Mouse (Mus musculus): ENCODE measurements around the gene Lmbr1l. TPM values are rescaled to one million over a fixed set of nuclear protein-coding genes. Genes with fewer than 3 reads are reported as not detected.
"Not testable (repeated sequence)": the region's sequence is repeated elsewhere in the genome, so short reads cannot be mapped to it uniquely, and the experiment has no call there.

Gene Lmbr1l
- 10 to 100 TPM; 17.7 to 27.7 TPM for total RNA-seq (2021)
- long read RNA-seq, experiment 1, partial matches to known transcripts: 0 of 2 reads
- long read RNA-seq, experiment 1, other reads (novel, unspliced or antisense): 0 of 2 reads
- long read RNA-seq, experiment 2, partial matches to known transcripts: 2 of 4 reads
- long read RNA-seq, experiment 2, other reads (novel, unspliced or antisense): 2 of 4 reads

DNA sequence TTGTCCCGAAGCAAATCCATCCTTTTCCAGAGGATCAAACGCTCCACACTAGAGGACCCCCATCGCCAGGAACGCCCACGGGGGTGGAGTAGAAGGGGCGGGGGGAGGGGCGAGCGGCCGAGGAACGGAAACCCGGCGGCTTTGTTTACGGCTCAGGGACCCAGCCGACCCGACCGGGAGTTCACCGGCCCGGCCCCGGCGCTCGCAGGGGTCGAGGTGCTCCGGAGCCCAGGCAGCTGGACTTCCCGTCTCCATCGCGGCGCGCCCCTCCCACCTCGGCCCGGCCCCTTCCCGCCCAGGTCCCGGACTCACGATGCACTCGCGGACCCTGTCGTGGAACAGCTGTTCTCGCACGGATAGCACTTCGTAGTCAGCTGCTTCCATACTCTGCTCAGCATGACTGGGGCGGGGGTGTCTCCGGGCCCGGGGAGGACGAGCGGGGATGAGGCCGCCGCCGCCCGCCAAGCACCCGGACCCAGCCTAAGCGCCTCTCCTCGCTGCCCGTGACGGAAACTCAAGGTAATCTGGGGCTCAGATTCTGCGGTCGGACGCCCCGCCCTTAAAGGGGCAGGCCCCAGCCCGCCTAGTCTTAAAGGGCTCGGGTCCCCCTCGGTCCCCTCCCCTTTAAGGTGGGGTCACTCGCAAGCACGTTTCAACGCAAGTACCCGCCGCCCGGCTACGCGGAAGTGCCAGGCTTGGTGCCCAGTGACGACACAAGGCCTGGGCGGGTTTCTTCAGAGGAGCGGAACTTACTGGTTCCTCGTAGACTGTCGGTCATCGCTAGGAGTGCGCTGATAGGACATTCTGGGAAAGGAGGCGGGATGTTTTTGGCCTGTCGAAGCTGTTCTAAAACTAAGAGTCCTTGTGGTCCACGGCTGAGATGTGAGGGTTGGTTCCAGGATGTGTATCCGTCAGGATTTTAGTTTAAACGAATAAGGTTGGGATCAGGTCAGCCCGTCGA lies at the start of gene Lmbr1l:
Gene Lmbr1l (minus strand): TSS at position 694 of the 961 bp plus-strand sequence.
- DNase-seq: peak; percentile 99

DNA sequence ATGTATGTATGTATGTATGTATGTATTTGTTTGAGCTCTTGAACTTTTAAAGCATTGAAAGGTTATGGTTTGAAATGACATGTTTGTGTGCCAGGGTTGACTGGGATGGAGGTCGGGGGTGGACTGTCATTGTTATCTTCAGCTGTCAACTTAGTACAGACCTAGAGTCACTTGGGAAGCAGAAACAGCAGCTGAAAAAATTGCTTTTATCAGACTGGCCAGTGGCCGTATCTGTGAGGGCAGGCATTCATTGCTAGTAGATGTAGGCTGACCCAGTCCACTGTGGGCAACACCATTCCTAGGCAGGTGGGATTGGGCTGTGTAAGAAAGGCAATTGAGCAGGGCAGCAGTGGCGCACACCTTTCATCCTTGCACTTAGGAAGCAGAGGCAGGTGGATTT lies 41.5 kb upstream of the Lmbr1l start:
- DNase-seq: no peak

GRCm38 (mm10) chr15:98958901-98959420 lies 40.9 kb upstream of the Lmbr1l start:
- no peak for DNase-seq

DNA sequence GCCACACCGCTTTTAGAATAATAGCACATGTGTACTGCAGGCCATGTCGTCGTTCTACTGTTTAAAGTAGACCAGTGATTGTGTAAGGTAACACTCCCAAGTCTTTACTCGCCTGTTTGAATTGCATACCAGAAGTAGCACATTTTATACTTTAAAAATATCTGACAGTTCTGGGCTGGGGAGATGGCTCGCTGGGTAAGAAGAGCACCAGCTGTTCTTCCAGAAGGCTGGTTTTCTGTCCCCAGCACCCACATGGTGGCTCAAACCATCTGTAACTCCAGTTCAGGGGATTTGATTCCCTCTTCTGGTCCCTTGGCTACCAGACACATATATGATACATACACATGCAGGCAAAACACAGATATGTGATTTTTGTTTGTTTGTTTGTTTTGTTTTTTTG lies 39.4 kb upstream of the Lmbr1l start:
- no peak for DNase-seq

GRCm38 (mm10) chr15:98956000-98956399 lies 38.0 kb upstream of the Lmbr1l start:
- no peak for DNase-seq

- DNase-seq: no peak
Observed at GRCm38 (mm10) chr15:98955324-98955723, 37.3 kb upstream of the Lmbr1l start.

DNA sequence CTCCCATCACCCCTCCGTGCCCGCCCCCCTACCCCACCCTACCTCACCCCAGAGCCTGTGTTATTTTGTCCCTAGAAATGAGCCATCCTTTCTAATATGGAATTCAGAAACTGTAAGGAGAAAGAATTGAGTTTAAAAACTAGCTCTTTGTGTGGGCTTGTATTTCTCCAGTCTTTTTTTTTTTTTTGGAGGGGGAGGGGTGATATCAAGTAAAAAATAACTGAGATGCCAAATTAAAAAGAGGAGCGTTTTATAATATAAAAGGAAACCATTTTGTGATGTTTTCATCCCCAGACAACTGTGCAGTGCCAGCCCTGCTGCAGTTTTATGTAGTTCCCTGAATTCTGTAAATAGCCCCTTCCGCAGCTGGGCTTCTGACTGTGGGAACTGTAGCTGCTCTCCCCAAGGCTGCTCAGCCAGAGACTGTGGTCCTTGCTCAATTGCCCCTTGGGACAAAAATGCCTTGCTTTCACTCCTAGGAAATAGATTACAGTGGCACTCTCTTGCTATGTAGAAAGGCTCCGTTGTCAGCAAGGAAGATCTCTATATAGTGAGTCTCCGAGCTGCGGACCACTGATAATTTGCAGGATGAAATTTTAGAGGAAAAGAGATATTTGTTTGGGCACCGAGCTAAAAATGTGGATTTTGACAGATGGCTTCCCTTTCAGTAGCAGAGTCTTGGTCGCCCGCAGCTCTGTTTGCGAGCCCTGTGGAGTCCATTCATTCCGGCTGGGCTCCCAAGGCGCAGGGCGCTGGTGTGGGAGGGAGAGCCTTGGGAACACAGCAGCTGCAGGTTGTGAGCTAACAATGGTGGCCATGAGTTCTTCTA lies 36.6 kb upstream of the Lmbr1l start:
- DNase-seq: peak; percentile 39

DNA sequence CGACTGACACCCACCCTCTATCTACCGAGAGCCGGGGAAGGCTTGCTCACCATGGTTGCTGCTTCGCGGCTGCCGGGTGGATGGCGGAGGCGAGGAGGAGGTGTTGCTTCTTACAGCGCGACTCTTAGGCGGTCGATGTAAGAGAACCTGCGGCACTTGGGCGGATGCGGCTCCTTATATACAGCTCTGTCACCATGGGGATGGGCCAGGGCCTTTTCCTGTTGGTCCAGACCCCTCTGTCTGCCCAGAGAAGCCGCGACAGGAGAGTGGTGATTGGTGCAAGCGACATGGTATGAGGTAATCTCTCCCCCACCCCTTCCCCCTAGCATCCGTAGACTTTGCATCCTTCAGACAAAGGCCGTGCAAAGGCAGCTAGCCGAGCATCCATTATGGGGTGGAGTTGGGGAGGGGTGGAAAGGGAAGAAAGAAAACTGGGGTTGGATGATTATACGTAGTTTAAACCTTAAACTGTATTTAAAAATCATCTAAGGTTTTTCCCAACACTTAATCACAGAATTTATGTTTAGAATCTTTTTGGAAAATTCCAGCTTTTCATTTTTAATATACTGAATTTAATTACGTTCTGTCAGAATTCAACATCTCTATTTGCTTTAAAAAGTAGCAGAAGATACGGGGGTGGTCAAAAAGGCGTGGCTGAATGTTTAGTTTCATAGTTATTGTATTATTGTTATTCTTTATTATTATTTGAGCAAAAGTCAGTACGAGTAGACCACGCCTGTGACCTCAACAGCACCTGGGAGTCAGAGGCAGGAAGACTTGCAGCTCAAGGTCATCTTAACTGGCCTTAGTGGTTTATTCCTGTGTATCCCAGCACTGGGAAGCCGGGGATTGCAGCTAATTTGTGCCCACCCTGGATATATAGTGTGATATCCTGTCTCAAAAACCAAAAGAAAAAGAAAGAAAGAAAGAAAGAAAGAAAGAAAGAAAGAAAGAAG lies 35.6 kb upstream of the Lmbr1l start, which contains the start of the genes Gm49450 and Tuba1a:
Gene Gm49450 (minus strand): TSS at position 151 of the 956 bp plus-strand sequence.
Gene Tuba1a (minus strand): TSS at position 303 of the 956 bp plus-strand sequence.
- DNase-seq: peak; percentile 87

GRCm38 (mm10) chr15:98952751-98953400 lies 34.8 kb upstream of the Lmbr1l start:
- peak; percentile 79 for DNase-seq

- no peak for DNase-seq
Observed at GRCm38 (mm10) chr15:98952063-98952455, 34.0 kb upstream of the Lmbr1l start.

DNA sequence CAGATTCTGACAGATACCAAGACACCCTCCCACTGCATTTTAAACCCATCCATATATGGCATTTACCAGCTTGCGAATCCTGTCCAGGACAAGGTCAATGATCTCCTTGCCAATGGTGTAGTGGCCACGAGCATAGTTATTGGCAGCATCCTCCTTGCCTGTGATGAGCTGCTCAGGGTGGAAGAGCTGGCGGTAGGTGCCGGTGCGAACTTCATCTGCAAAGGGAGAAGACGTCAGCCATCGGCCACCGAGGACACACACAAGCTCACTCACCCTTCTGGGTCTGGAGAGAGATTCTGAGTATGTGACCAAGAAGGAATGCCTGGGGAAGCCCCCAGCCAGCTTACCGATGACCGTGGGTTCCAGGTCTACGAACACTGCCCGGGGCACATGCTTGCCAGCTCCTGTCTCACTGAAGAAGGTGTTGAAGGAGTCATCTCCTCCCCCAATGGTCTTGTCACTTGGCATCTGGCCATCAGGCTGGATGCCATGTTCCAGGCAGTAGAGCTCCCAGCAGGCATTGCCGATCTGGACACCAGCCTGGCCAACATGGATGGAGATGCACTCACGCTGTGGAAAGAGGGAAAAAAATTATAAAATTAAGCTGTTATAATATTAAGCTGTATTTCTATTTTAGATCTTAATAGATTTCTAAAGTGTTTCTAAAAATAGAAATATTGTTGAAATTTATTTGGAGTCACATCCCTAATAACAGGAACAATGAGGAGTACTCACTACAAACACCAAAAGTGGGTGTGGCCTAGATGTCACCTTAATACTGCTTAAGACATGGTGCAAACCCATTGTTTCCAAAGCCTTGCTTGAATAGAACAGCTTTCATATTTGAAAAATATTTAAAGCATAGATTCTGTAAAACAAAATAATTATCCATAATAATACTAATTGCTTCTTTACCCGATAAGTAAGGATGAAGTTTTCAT lies 33.4 kb upstream of the Lmbr1l start:
- DNase-seq: not testable (repeated sequence)

- no peak for DNase-seq
Observed at GRCm38 (mm10) chr15:98949607-98949892, 31.5 kb upstream of the Lmbr1l start.

- no peak for DNase-seq
Observed at GRCm38 (mm10) chr15:98948857-98949606, 31.0 kb upstream of the Lmbr1l start.

DNA sequence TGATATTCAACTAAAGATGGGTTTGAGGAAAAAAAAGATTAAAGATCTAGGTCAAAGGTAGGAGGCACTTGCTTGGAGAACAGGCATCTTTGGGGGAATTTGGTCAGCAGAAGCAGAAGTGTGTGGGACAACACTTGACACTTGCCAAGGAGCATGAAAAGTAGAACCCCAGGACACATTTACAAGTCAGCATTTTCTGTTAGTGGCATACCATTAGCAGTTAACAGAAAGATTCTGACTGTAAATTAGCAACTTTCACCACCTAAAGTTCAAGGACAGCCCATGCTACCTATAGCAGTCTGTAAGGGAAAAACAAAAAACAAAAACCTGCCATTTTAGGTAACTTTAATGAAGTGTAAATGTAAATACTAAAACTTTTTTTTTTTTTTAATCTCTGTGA lies 30.4 kb upstream of the Lmbr1l start:
- DNase-seq: no peak

GRCm38 (mm10) chr15:98947884-98948283 lies 29.9 kb upstream of the Lmbr1l start:
- DNase-seq: no peak

- DNase-seq: no peak
Observed at GRCm38 (mm10) chr15:98943133-98943532, 25.1 kb upstream of the Lmbr1l start.

GRCm38 (mm10) chr15:98942081-98942480 lies 24.1 kb upstream of the Lmbr1l start:
- peak; percentile 67 for DNase-seq

- no peak for DNase-seq
Observed at GRCm38 (mm10) chr15:98941539-98941938, 23.5 kb upstream of the Lmbr1l start.

DNA sequence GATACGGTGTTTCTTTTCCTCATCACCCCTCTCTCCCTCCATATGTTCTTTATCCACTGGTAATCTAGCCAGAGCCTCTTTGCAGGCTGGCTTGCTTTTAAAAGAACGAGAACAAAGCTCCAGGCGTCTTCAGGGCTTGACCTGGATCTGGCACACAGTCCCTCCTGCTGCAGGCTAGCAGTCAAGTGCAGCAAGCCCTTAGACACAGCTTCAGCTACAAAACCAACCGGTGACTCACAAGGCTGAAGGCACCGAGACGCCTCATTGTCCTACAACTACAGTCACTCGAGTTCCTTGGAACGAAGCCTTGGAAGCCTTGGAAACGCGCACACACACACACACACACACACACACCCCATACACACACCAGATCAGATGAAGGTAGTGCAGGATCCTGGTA lies 22.8 kb upstream of the Lmbr1l start:
- DNase-seq: peak; percentile 62

Data from adrenal gland, postnatal 10 days (tissue).